In genomic region chr6:34780231-34780942, GRCm38 (mm10) we compare ENCODE assay signal across 7 mouse cellular contexts. TPM values are rescaled to one million over a fixed set of nuclear protein-coding genes. Genes with fewer than 3 reads are reported as not detected.
DNase-seq lines count a peak whose midpoint lies in the region; ATAC-seq lines count a peak whose summit lies in the region.

Gene Agbl3, plus strand, starts transcription at chr6:34780432.

- peak within 1 kb of the TSS; percentile 59 for H3K4me3 ChIP-seq in embryonic facial prominence, embryonic 11.5 days (ENCODE audit: low read depth, low read length)
- peak within 1 kb of the TSS; percentile 75 for H3K4me3 ChIP-seq in limb, embryonic 10.5 days
- H3K4me3 ChIP-seq in midbrain, embryonic 13.5 days (replicated peaks) = peak within 1 kb of the TSS; percentile 54

- H3K4me2 ChIP-seq in embryonic facial prominence, embryonic 11.5 days (ENCODE audit: low read depth, low read length) = peak within 1 kb of the TSS; percentile 79
- peak within 1 kb of the TSS; percentile 63 for H3K4me2 ChIP-seq in midbrain, embryonic 13.5 days (replicated peaks)

- H3K27me3 ChIP-seq in embryonic facial prominence, embryonic 11.5 days (ENCODE audit: control insufficient read depth, insufficient read depth, low read length) = no peaks in the 10 kb centered on the region
- no peaks in the 10 kb centered on the region for H3K27me3 ChIP-seq in limb, embryonic 10.5 days (ENCODE audit: low read depth, poor library complexity, severe bottlenecking)
- H3K27me3 ChIP-seq in midbrain, embryonic 13.5 days = no peaks in the 10 kb centered on the region

- H3K36me3 ChIP-seq in embryonic facial prominence, embryonic 11.5 days (replicated peaks; ENCODE audit: control insufficient read depth, insufficient read depth, low read depth, low read length) = no peaks in the 10 kb centered on the region
- 0 out of 2 replicates have a peak, but pooled peaks cover 3% of the 10 kb centered on the region for H3K36me3 ChIP-seq in limb, embryonic 10.5 days
- H3K36me3 ChIP-seq in midbrain, embryonic 13.5 days = no peaks in the 10 kb centered on the region

- DNase-seq in adrenal gland, postnatal 14 days = peak; percentile 98
- peak; percentile 97 for DNase-seq in embryonic facial prominence, embryonic 11.5 days (ENCODE audit: low spot score)
- DNase-seq in kidney, adult 11 months = peak; percentile 91
- DNase-seq in limb, embryonic 10.5 days (ENCODE audit: low spot score) = peak; percentile 97
- peak; percentile 89 for DNase-seq in spleen, adult 12 weeks (ENCODE audit: low spot score)

- ATAC-seq in embryonic facial prominence, embryonic 11.5 days (replicated peaks; ENCODE audit: insufficient number of reproducible peaks, low FRiP score, low TSS enrichment, low read depth) = peak; percentile 89
- ATAC-seq in granulocyte monocyte progenitor cell, adult 5-6 weeks (replicated peaks; ENCODE audit: poor library complexity, severe bottlenecking) = peak; percentile 81
- peak; percentile 95 for ATAC-seq in midbrain, embryonic 13.5 days

- under 1% methylated on average over 67 of the region's 81 CpGs for WGBS in embryonic facial prominence, embryonic 11.5 days
- under 1% methylated on average over 77 of the region's 81 CpGs for WGBS in limb, embryonic 10.5 days
- under 1% methylated on average over 81 of the region's 81 CpGs for WGBS in midbrain, embryonic 13.5 days

- H3K9ac ChIP-seq in embryonic facial prominence, embryonic 11.5 days (replicated peaks; ENCODE audit: low read length) = peak within 1 kb of the TSS; percentile 94
- H3K9ac ChIP-seq in midbrain, embryonic 13.5 days (replicated peaks) = peak within 1 kb of the TSS; percentile 89

- H3K9me3 ChIP-seq in embryonic facial prominence, embryonic 11.5 days (replicated peaks; ENCODE audit: control insufficient read depth, low read length) = no peaks in the 10 kb centered on the region
- H3K9me3 ChIP-seq in limb, embryonic 10.5 days (replicated peaks) = no peaks in the 10 kb centered on the region
- H3K9me3 ChIP-seq in midbrain, embryonic 13.5 days = no peaks in the 10 kb centered on the region

- H3K4me1 ChIP-seq in embryonic facial prominence, embryonic 11.5 days (ENCODE audit: control insufficient read depth, insufficient read depth, low read length) = no peaks in the 10 kb centered on the region
- H3K4me1 ChIP-seq in limb, embryonic 10.5 days = peaks cover 12% of the 10 kb centered on the region; the same call in 1 of the 2 replicates
- peaks cover 3% of the 10 kb centered on the region for H3K4me1 ChIP-seq in midbrain, embryonic 13.5 days (replicated peaks)

- peak within 1 kb of the TSS; percentile 88 for H3K27ac ChIP-seq in embryonic facial prominence, embryonic 11.5 days (replicated peaks; ENCODE audit: low read depth, low read length)
- peak within 1 kb of the TSS; percentile 97 for H3K27ac ChIP-seq in limb, embryonic 10.5 days
- peak within 1 kb of the TSS; percentile 97 for H3K27ac ChIP-seq in midbrain, embryonic 13.5 days

RNA-seq across cellular contexts. Expression of gene Agbl3, which starts in this region (rescaled TPM):
- total RNA-seq in adrenal gland, postnatal 14 days (2021) = 12.5 and 17.1 TPM in 2 replicates
- 5.2 and 7.2 TPM in 2 replicates for polyA plus RNA-seq in embryonic facial prominence, embryonic 11.5 days (2014; fragmentation: Nextera tagmentation; extraction: Ambion mirVana)
- total RNA-seq in granulocyte monocyte progenitor cell, adult 5-6 weeks (2014; fragmentation: Nextera tagmentation) = 3.3 and 3.7 TPM in 2 replicates
- 4.9 and 5.2 TPM in 2 replicates for total RNA-seq in granulocyte monocyte progenitor cell, adult 5-6 weeks (2017)
- 2.2 and 4.7 TPM in 2 replicates for polyA plus RNA-seq in limb, embryonic 10.5 days (2016; fragmentation: Nextera tagmentation; extraction: Ambion mirVana)
- polyA plus RNA-seq in midbrain, embryonic 13.5 days (2015; fragmentation: Nextera tagmentation; extraction: Ambion mirVana) = 8.7 and 9.8 TPM in 2 replicates

Comparison
In these comparisons a context has a peak if more than half of its experiments do, and no peak if none do; other contexts are left out.
1. Peak in every context shown above with its lines: DNase-seq, ATAC-seq, H3K4me3 ChIP-seq and H3K27ac ChIP-seq.